Mouse (Mus musculus) brain, embryonic 18.5 days (tissue): ENCODE measurements around the gene Polr2g.
"Not testable (repeated sequence)": the region's sequence is repeated elsewhere in the genome, so short reads cannot be mapped to it uniquely, and the experiment has no call there.

Experiments
- DNase-seq: peaks from one replicate; pipeline ENCODE4 v3.0.0-alpha.2; 2012; ENCODE audit warnings: low read depth, low spot score

The Polr2g gene

DNA sequence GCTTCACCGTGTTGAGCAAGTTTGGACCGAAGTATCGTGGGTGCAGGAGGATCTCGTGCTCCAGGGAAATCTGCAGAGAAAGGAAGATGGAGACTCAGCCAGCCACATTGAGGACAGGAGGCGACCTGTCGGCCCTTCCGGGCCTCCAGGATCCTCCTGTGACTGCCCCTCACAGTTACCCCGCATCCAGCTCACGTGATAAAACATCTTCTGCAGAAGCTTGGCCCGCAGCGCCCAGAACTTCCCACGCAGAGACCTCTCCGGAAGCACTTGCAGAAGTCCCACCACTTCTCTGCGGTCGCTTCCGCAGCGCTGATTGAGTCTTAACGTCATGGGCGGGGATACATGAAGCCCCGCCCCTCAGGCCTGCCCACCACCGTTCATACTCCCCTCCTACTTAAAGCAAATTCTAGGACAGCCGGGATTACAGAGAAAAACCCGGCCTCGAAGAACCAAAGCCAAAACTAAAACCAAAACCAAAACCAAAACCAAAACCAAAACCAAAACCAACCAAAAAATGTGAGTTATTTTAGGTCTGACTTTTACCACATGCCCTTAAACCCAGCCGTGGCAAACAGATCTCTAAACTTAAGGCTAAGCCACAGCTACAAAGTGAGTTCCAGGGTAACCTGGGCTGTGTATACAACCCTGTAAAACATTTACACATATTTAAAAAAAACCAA, at the start of gene Polr2g:
Gene Polr2g (minus strand): TSS at position 314 of the 683 bp plus-strand sequence.
- DNase-seq: peak; percentile 80

DNA sequence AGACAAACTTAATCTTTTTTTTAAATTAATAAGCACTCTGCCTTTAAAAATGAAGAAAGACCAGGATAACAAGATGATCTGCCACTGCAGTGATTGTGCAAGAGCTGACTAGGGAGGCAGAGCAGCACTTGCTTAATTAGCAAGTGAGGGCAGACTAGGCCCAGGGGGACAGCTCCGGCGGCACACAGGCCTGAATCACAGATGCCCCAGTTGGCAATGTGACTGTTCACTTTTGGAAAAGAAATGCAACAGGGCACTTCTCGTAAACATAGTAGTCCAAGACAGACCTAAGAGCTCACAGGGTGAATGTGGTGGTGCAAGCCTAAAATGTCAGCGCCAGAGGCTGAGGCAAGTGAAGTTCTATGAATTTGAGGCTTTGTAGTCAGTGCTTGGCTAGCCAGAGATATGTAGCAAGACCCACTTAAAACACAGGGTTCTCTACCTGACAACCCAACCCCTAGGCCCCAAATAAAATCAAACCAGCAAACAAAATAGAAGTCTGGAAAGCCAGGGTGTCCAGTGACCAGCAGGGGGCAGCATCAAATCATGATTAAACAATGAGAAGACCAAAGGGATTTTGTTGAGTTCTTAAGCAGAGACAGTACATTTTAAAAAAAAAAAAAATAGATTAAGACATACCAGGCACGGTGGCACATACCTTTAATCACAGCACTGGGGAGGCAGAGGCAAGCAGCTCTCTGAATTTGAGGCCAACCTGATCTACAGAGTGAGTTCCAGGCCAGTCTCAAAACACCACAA, 46.2 kb upstream of the Polr2g start:
- DNase-seq: no peak

DNA sequence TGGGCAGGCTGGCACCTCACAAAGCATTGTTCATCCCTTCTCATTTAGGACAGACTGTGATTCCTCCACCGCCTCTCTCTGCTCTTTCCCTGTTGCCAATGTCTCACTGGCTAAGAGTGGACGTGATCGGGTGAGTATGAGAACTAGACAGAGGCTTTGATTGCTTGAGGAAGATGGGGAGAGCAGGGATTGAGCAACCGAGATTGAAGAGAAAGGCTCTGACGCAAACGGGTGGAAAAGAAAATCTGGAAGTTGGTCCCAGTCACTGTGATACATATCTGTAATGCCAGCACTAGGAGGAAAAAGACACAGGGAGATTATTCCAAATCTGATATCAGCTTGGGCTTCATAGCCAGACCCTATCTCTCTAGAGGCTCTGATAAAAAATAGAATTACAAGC, 44.6 kb upstream of the Polr2g start:
- no peak for DNase-seq

DNA sequence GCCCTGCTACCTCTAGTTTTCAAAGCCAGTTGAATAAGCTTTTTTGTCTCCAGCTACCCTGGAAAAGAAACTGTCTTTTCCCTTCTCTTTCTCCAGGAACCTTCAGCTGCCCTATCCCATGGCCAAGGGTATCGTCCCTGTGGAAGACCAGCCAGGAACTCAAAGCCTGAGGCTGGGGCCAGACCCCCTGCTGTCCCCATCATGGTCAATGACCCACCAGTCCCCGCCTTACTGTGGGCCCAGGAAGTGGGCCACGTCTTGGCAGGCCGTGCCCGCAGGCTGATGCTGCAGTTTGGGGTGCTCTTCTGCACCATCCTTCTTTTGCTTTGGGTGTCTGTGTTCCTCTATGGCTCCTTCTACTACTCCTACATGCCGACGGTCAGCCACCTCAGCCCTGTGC, 42.6 kb upstream of the Polr2g start:
- no peak for DNase-seq

DNA sequence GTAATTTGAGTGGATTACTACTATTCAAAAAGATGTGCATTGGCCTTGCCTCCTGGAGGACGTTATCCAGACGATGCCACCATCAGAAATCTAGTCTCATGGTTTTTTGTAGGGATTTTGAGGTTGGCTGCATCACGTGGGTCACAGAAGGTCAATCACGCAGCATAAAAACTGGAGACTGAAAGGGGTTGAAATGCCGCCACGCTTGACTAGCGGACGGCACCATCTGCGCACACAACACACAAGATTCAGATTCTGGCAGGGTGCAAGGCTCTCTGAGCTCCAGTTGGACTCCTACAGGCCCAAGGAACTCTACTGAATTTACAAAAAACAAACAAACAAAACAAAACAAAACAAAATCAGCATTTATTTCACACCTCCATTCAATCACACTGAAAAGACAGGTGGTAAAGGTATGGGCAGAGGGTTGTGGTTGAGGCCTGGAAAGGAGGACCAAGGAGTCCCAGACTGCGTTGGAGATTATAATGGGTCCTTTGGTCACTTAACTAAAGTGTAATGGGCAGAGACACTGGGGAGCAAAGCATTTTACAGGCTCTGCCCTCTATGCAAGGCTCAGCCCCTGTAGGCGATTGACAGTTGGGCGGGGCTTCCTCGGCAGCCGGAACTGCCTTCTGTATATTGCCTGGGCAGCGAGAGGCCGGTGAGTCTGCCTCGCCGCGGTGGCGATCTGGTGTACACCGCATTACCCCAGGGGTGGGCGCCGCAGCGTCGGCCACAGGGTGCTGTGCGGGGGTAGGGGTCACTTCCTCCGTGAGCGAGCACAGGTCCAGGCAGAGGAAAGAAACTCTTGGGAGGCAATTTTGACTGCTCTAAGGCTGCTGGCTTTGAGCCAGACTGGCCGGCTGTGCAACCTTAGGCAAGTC, 41.8 kb upstream of the Polr2g start:
- DNase-seq: no peak

DNA sequence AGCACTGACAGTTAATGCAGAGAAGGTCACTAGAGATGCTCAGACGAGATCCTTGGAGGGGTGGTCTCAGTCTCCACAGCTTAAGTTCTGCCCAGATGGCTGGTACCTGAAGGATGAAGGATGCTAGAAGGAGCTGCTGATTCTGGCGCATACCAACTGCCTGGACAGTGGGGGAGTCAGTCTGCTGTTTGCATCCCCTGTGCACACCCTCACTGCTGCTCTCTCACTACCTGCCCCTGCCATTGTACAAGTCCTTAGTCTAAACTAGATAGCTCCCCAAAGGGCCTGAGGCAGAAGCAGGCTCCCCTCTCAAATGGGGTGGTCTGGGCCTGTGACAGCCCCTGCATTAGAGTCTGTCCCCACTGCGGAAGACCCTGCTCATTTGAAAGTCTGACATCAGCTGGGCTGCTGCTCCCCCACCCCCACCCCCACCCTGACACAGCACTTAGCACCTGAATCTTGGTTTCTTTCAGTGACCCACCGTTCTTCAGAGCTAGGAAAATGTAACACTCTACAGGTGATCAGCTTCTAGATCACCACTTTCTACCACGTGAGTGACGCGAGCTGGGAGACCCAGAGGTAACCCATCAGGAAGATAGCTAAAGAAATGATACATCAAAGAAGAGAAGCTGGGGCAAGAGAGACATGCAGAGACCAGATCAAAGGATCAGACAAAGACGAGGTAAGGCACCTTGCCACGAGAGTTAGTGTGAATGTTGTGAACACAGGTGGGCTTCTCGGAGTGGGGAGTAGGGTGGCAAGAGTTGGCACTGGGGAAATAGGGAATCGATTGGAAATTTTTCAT, 40.9 kb upstream of the Polr2g start, which contains the start of gene Gng3:
Gene Gng3 (minus strand): TSS at position 92 of the 805 bp plus-strand sequence.
- DNase-seq: peak; percentile 82

DNA sequence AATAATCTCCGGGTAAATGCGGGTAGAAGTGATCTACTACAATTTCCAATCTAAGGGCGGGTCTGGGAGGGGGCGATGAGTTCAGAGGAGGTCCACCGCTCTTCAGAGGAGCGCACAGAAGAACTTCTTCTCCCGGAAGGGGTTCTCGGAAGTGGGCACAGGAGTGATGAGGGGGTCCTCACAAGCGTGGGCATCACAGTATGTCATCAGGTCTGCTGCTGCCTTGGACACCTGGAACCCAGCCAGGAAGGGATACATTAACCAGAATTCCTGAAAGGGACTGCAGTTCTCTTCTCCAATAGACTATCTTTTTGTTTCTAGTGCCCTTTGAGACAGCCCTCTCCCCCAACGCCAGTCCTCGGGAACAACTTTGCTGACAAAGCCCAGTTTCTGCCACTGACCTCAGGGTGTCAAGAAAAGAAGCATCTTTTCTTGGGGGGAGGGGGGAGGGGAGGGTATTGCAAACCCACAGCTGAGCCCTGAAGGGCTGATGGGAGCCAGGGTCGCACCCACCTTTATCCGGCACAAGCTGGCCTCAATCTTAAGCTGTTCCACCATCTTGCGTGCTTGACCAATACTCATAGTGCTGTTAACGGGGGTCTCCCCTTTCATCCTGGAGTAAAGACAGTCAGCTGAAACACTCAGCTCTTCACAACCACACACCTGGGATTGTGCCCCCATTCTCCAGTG, 39.8 kb upstream of the Polr2g start:
- no peak for DNase-seq

DNA sequence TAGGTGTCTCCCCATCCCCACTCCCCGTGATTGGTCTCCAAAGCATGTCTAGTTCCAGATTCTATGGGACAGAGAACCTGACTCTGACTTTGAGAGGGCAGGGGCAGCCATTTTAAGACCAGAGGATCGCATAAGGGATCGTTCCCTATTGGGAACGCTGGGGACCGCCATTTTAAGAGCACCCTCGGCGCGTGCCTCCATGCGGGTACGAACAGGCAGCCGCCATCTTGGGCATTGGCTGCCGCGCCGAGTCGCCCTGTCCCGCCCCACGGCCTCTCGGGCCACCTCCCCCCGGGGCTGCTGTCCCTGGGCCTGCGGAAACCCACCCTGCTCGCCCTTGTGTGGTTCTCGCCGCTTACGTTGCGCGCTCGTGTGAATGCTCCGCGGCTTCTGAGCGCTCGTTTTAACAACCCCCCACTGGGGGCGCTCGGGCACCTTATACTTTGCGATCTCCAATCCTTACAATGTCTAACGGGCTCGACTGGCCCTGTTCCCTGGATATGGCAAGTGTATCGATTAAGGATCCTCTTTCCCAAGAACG, 38.9 kb upstream of the Polr2g start, which contains the start of gene Bscl2:
Gene Bscl2 (plus strand): TSS at position 217 of the 541 bp plus-strand sequence.
- peak; percentile 77 for DNase-seq

DNA sequence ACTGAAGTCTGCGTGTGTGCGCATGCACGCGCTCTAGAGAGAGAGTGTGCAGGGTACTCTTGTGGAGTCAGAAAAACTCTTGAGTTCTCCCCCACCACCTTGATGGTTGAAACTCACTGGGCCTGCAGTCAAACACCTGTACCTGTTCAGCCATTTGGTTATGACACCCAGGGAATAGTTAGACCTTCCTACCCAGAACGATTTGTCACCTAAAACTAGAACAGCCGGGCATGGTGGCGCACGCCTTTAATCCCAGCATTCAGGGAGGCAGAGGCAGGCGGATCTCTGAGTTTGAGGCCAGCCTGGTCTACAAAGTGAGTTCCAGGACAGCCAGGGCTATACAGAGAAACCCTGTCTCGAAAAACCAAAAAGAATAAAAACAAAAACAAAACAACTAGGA, 38.0 kb upstream of the Polr2g start:
- not testable (repeated sequence) for DNase-seq

DNA sequence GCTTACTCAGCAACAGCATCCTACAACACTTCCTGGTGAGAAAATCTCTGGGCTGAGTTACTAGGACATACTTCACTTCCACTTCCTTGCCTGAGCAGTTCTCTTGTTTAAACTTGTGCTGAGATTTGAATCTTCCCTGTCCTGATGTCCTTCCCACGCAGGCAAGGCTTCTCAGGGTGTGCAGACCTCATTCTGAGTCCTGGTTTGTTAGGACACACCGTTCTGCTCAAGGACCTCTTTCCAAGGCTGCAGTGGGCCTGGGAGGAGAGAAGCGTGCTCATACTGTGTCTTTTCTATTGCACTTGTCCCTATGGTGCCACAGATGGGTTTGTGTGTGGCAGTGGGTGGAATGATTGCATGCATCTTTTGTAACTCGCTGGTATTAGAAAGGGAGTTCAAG, 34.6 kb upstream of the Polr2g start:
- no peak for DNase-seq

DNA sequence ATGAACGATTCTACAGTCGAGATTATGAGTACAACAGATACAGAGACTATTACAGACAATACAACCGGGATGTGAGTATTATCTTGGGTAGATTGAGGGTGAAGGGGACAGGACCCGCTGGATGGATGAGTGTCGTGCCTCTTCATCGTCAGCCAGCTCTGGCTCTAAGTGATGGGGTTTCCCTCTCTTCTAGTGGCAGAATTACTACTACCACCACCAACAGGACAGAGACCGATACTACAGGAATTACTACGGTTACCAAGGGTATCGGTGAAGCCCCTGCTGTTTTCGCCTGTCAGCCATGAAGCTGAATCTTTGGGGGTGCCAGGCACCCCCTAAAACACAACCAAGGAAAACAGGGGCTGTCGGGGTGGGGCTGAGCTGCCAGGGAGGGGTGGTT, 32.9 kb upstream of the Polr2g start:
- no peak for DNase-seq

DNA sequence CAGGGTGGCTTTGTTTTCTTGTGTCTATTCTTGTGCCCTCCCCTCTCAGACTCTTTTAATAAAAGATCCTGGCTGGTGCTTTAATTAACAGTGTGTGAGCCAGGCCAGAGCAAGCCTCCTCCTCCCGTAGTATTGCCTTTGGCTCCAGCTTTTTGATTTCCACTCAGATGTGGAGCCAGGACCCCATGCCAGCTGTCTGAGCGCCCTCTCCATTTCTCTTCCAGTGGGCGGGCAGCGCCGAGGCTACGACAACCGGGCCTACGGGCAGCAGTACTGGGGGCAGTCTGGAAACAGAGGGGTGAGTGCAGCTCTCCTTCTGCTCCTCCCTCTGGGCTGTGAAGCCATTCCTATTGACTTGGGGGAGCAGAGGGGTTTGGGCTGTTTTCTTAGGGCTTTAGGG, 32.3 kb upstream of the Polr2g start:
- DNase-seq: no peak

DNA sequence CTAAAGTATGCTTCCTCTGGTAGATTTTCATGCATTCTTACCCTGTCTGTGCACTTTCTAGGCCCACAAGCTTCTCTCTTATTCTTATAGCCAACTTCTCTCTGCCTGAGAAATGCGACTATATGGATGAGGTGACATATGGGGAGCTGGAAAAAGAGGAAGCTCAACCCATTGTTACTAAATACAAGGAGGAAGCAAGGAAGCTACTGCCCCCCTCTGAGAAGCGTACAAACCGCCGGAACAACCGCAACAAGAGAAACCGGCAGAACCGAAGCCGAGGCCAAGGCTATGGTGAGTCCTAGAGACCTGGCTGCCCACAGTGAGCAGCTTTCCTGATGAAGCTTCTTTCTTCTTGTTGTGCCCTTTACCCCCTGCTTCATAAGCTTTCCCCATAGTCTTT, 31.3 kb upstream of the Polr2g start, which contains the start of gene AC129217.1:
Gene AC129217.1 (plus strand): TSS at position 114 of the 400 bp plus-strand sequence.
- DNase-seq: no peak

DNA sequence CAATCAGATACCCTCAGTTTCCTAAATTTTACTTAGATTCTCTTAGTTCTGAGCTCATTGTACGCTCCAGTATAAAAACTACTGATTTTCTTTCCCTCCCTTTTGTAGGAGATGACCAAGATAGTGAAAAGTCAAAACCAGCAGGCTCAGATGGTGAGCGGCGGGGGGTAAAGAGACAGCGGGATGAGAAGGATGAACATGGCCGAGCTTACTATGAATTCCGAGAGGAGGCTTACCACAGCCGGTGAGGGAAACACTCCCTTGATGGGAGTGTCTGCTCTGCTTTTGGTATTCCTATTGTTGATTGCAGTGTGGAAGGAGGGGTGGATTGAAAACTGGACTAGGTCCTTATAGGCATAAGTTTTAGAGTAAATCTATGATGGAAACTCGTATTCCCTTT, 24.3 kb upstream of the Polr2g start:
- DNase-seq: no peak

DNA sequence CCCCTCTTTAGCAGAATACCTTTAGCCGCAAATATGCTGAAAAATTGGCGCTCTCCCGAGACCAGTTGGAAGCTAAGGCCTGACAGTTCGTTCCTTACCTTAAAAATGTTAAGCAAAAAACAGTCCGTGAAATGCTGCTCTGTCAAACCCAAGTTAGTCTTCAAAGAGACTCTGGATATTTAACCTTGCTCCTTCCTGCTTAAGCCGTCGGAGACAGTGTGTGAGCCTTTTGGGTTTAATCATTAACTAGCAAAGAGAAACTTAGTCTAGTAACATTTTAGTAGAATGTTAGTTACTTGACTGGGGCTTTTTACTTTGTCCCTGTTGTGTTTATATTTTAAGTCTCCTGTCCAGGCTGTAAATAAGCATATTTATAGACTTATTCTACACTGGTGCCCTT, 22.8 kb upstream of the Polr2g start:
- no peak for DNase-seq

DNA sequence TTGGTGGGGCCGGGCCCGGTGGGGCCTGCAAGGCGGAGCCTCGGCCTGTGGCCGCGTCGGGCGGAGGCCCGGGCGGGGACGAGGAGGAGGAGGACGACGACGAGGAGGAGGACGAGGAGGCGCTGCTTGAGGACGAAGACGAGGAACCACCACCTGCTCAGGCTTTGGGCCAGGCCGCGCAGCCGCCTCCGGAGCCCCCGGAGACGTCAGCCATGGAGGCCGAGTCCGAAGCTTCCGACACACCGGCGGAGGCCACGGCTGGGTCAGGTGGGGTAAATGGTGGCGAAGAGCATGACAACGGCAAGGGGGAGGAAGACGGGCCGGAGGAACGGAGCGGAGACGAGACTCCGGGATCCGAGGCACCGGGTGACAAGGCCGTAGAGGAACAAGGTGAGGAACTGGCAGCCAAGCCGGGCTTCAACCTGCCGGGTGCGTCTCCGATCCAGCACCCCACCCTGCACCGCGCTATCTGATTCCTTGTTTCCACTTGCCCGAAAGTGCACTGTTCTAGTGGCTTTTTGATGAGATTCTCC, 22.1 kb upstream of the Polr2g start:
- no peak for DNase-seq

DNA sequence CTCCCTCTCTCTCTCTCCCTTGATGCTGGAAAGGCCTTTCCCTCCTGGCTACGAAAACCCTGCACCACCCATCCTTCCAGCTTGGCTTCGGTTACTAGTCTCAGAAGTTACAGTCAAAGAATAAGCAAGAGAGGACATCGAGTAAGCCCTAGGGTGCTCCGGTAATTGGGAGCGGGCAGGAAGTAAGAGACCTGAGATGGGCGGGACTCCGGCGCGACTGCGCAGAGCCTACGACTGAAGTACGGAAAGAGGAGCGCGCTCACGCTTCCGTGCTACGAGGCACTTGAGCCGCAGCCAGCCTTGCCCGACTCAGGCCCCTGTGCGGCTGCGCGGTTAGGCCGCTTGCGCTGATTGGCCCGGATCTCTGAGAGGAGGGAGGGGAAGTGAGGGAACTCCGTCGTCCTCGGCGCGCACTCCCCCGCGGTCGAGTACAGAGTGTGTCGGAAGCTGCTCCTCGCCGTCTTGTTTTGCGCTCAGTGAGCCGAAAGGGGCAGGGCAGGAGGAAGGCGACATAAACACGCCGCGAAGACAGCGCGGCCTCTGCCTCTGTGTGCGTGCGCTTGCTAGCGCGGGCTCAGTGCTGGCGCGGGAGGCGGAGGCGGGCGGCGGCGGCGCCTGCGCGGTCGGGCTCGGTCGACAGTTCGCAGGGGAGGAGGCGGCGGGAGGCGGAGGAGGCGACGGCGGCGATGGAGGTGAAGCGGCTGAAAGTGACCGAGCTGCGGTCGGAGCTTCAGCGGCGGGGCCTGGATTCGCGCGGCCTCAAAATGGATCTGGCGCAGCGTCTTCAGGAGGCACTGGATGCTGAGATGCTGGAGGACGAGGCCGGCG, 21.4 kb upstream of the Polr2g start, which contains the start of gene Hnrnpul2:
Gene Hnrnpul2 (plus strand): TSS at position 415 of the 828 bp plus-strand sequence.
- DNase-seq: peak; percentile 98

DNA sequence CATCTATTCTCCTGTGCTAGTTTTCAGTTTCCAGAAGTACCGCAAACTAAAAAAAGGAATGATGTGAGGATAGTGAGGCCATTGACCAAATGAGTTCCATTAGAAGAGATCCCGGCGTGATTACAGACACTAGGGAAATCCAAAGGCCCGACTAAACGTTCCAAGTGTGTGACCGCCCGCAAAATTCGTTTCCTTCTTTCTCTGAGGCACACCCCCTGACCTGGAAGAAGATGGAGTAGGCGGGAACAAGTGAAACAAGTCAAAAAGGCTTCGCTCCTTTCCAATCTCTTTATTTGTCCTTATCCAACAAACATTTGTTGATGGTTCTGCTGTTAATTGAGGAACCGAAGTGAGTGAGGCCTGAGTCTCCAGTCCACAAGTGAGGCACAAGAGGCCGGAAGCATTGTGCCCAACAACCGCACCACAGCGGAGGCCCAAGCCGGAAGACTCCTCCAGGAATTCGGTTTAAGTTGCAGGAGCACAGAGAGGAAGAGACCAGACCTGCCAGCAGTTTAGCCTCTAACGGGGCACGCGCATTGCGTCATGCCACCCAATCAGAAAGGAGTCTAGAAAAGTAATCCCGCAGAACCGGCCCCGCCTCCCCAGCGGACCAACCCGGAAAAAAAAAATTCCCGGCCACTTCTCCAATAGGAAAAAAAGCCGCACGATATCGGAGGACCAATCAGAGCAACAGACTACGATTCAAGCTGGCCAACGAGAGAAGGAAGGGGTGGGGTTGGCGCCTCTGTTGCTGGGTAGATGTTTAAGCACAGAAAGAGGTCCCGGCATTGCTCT, 20.6 kb upstream of the Polr2g start, which contains the start of gene Ttc9c:
Gene Ttc9c (minus strand): TSS at position 533 of the 795 bp plus-strand sequence.
- DNase-seq: peak; percentile 99
